Mouse (Mus musculus) urinary bladder, adult 18-20 months (tissue): ENCODE data around the gene Cma2.
"Not testable (repeated sequence)": the region's sequence is repeated elsewhere in the genome, so short reads cannot be mapped to it uniquely, and the experiment has no call there.

ENCODE experiments used
- DNase-seq, 2 experiments: peaks; one replicate each; pipeline ENCODE4 v3.0.0; 2022; ENCODE audit warnings: low spot score in 2 of 2, mixed read lengths in 2 of 2

Gene Cma2

GRCm38 (mm10) chr14:55950346-55951030, at the start of gene Cma2:
TSS of gene Cma2 (plus strand) at chr14:55950980.
- no peak for DNase-seq

GRCm38 (mm10) chr14:55905518-55905917, 45.3 kb upstream of the Cma2 start:
- DNase-seq: no peak

- DNase-seq: no peak
Measured at GRCm38 (mm10) chr14:55913406-55913805, 37.4 kb upstream of the Cma2 start.

- DNase-seq: peak in 1 of 2 experiments; percentile 54
Measured at GRCm38 (mm10) chr14:55918240-55919082, 32.3 kb upstream of the Cma2 start.

- no peak for DNase-seq
Measured at GRCm38 (mm10) chr14:55922475-55923232, 28.1 kb upstream of the Cma2 start.

GRCm38 (mm10) chr14:55926847-55927246, 23.9 kb upstream of the Cma2 start:
- DNase-seq: no peak

- DNase-seq: no peak
Measured at GRCm38 (mm10) chr14:55929263-55929997, 21.4 kb upstream of the Cma2 start.

GRCm38 (mm10) chr14:55933586-55933985, 17.2 kb upstream of the Cma2 start:
- DNase-seq: no peak

- no peak for DNase-seq
Measured at GRCm38 (mm10) chr14:55940070-55940800, 10.5 kb upstream of the Cma2 start.

- DNase-seq: no peak
Measured at GRCm38 (mm10) chr14:55943601-55944000, 7.2 kb upstream of the Cma2 start.

GRCm38 (mm10) chr14:55944575-55944974, 6.2 kb upstream of the Cma2 start, which contains the start of gene Cma1:
TSS of gene Cma1 (minus strand) at chr14:55944675.
- DNase-seq: no peak

- DNase-seq: no peak
Measured at GRCm38 (mm10) chr14:55946269-55946969, 4.4 kb upstream of the Cma2 start.

- no peak for DNase-seq
Measured at GRCm38 (mm10) chr14:55963263-55963662, 12.5 kb downstream of the Cma2 start.

GRCm38 (mm10) chr14:55963900-55964299, 13.1 kb downstream of the Cma2 start:
- DNase-seq: not testable (repeated sequence)

GRCm38 (mm10) chr14:55987464-55987863, 36.7 kb downstream of the Cma2 start:
- not testable (repeated sequence) for DNase-seq

- no peak for DNase-seq
Measured at GRCm38 (mm10) chr14:56013147-56013546, 62.4 kb downstream of the Cma2 start.

- DNase-seq: no peak
Measured at GRCm38 (mm10) chr14:56013924-56014323, 63.1 kb downstream of the Cma2 start.

GRCm38 (mm10) chr14:56017671-56018070, 66.9 kb downstream of the Cma2 start, which contains the start of gene Mcpt1:
TSS of gene Mcpt1 (plus strand) at chr14:56017971.
- not testable (repeated sequence) for DNase-seq

- no peak for DNase-seq
Measured at GRCm38 (mm10) chr14:56019446-56019845, 68.7 kb downstream of the Cma2 start.

GRCm38 (mm10) chr14:56021305-56021704, 70.5 kb downstream of the Cma2 start:
- DNase-seq: not testable (repeated sequence)
